Mouse (Mus musculus) thymus, postnatal 10 days (tissue): ENCODE measurements at regions not wholly inside any gene's neighbourhood (a gene's known extent, or its start where the extent isn't known, plus 50 kb on each side); places are given as distances from the start of the nearest gene placed in this dataset.
A peak's percentile ranks its signal among the peaks of the same experiment; 100 is the strongest.

Experiments
- DNase-seq, 2 experiments: peaks; one replicate each; pipeline ENCODE4 v3.0.0; 2021; ENCODE audit warnings: low spot score in 2 of 2

- DNase-seq, result no peak
Measured at GRCm38 (mm10) chr4:105282681-105283462, 125.7 kb downstream of the Plpp3 start.

GRCm38 (mm10) chr4:105285431-105286013, 128.4 kb downstream of the Plpp3 start:
- DNase-seq, result no peak

- DNase-seq, result no peak
Measured at GRCm38 (mm10) chr4:105286299-105286698, 129.2 kb downstream of the Plpp3 start.

DNA sequence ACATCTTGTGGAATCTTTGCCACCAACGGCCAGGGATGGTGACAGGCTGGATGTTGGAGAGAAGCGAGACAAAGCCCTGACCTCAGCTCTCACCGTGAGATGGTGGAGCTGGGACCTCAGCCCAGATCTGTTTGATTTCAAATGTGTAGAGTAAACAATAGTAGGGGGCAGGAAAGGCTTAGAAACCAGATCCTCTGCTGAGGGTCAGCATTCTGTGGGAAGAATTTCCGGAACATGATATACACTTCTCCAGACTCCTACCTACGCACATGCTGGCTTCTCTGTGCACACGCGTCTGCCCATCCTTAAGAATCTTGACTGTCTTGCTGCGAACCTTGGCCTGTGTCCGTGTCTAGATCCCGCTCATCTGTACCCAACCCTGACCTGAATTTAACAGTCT, 129.7 kb downstream of the Plpp3 start:
- no peak for DNase-seq

- no peak for DNase-seq
Measured at GRCm38 (mm10) chr4:105287419-105287818, 130.3 kb downstream of the Plpp3 start.

DNA sequence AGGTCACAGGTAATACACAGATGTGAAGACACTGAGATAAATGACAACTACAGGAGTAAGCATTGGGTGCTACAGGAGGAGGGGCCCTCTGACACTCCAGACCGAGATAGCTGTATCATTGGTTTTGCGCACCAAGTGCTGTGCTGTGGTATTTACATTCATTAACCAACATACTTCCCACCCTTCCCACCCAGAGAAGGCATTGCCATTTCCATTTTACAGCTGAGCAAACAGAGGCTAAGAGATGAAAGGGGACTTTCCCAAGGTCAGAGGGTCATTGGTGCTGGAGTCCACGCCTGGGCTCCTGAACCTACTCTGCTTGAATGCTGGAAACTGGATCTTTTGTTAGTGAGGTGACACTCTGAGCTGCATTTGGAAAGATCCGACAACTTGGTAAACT, 132.5 kb downstream of the Plpp3 start:
- no peak for DNase-seq

DNA sequence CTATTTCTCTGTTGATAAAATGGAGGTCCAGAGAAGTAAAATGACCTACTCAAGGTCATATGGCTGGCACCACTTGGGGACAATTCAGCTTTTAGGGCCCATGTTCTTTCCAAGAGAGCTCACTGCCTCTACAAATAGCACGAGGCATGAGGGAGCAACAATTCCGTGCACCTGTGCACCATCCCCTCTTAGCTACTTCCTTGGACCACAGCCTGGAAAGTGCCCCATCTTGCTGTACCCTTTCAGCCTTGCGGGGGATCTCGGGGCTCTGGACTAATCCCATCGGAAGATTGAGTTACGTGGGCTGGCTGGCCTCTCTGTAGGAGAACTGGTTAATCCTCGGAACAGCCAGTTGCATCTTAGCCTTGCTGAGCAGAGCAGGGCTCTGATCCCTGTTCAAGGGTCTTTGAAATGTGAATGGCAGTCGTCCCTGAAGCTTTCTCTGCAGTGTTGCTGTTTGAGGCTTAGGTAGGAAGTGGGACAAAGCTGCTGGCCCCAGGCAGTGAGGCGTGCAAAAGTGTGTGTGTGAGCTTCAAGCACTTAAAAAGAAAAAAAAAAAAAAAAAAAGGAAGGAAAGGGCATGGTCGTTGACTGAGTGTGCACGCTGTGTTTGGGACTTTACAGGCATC, 133.8 kb downstream of the Plpp3 start:
- DNase-seq, result no peak

- DNase-seq, result no peak
Measured at GRCm38 (mm10) chr4:105291503-105291902, 134.4 kb downstream of the Plpp3 start.

DNA sequence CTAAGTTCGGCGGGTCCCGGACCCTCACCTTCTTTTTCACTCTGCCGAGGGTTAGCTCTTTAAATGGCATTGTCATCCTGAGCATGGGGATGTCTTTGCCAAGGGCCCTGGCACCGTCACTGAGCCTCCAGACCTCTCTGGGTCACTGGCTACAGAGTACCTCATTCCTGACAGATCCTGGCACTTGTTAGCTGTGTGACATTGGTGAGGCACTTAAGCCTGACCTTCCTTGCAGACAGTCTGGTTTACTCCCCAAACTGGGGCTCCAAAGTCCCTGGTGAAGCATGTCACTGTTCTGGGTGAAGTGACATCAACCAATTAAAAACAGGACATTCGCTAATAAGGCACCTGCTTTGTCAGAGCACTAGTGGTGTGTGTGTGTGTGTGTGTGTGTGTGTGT, 142.2 kb downstream of the Plpp3 start:
- no peak for DNase-seq

DNA sequence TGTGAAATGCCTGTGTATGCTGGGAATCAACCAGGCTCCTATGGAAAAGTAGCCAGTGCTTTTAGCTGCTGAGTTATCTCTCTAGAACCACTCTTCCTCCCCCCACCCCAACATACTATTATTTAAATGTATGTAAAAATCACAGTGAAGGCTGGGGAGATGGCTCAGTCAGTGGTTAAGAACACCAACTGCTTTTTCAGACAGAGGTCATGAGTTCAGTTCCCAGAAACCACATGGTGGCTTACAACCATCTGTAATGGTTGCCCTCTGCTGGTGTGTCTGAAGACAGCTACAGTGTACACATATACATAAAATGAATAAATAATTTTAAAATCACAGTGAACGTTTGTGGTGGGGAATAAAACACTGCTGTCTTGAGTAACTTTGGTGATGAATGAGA, 144.4 kb downstream of the Plpp3 start:
- no peak for DNase-seq

DNA sequence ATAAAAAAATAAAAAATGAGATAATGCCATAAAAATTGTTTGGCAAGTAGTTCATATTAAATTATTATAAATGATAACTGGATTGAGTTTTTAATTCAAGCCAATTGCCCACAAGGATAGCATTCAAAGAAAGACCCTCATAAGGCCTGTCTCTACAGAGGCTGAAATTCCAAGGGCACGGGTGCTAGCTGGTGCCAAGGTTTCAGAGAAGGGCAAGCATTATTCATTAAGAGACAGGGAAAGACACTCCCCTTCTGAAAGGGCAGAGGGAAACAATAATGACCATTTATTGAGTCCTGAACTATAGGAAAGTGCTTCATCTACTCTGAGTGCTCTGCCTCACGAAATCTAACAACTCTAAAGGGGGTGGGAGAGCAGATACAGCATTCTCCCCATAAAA, 147.0 kb downstream of the Plpp3 start:
- DNase-seq, result no peak

GRCm38 (mm10) chr4:105305931-105306330, 148.8 kb downstream of the Plpp3 start:
- DNase-seq, result no peak

GRCm38 (mm10) chr4:105307356-105307755, 150.2 kb downstream of the Plpp3 start:
- no peak for DNase-seq

- DNase-seq, result no peak
Measured at GRCm38 (mm10) chr4:105307905-105308304, 150.8 kb downstream of the Plpp3 start.

- DNase-seq, result no peak
Measured at GRCm38 (mm10) chr4:105308971-105309488, 151.9 kb downstream of the Plpp3 start.

DNA sequence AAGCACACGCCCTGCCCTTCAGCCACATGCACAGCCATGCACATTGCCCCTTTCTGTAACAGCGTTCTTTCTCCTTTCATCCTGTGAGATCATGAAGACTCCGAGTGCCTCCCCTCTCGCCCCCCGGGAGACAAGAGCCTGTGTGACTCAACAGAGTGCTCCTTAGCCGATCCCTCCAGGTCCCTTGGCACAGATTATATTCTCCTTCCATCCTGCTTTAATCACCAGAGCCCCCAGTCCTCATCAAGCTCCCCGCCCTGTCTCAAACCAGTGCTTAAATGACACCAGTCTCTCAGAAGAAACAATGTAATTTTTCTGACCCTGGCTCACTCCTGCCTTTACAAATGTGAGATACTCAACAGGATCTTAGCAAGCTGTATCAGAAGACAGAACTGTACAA, 155.5 kb downstream of the Plpp3 start:
- DNase-seq, result no peak

DNA sequence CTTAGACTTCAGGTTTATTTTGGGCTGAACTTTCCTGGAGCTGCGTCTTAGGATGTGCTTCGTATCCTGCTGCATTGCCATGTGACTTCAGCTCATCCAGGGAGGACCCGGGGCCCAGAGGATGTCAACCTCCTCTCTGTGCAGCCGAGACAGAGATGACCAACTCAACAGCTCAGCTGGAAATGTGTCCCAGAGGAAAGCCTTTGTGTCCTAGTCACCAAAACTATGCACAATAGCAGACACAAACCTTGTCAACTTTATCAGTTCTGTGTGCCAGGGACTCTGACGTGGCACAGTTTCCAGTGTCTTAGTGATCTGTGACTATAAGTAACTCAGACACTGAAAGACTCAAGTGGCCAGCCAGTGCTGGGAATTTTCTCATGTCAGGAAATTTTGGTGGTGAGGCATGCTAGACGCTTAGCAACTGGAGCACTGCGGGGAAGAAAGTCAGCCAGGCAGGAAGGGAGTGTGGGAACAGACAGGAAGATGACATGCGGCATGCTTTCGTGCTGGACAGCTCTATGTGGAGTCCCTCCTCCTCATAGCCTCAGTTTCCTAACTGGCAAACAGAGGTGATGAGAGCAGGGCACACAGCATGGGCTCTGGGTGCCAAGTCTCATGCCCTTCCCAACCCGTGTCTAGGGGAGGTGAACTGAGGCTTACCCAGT, 156.1 kb downstream of the Plpp3 start:
- DNase-seq, result no peak

DNA sequence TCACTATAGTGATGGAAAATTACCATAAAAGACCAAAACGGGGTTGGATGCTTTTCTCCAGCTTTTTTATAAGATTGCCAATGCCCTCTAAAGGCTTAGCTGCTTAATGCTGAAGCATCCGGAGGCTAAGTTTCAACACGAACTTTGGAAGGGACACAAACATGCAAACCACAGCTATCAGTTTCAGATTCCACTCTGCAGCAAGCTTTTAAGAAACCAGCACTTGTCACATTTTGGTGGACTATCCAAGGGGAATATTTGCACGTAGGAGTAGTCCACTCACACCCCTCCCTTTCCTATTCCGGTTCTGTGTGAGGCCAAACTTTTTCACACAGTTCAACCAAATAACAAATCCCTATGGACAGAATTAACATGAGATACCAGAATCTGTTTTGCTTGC, 157.9 kb downstream of the Plpp3 start:
- no peak for DNase-seq

DNA sequence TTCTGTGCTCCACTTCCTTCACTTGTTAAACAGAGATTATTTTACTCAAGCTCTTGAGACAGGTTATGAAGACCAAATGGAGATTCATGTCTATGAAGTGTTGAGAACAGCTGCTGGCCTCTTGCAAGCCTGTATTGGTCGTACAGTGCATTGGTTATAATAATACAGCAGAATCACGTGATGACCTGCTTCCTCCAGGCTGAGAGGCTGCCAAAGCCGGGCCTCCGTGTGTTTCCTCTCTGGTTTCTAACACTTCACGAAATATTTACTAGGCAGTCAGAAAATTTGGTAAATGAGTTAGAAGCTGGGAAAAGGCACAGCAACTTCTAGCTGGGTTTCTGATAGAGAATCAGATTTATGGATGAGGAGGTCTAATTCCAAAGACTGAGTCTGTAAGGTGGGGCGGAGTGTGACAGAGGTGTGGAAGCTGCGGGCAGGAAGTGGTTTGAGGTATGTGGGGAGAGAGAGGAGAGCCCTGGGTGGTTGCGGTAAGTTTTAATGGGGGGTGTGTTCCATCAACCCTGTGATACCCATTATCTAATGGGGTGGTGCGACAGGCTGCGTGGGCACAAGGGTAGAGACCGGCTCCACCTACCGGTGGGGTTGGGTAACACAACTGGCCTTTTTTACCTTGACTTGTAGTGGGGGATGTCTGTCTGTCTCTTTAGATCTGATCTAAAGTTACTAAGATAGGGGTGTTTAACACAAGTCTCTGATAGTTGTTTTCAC, 159.5 kb downstream of the Plpp3 start:
- DNase-seq, result peak; percentile 20 to 56

DNA sequence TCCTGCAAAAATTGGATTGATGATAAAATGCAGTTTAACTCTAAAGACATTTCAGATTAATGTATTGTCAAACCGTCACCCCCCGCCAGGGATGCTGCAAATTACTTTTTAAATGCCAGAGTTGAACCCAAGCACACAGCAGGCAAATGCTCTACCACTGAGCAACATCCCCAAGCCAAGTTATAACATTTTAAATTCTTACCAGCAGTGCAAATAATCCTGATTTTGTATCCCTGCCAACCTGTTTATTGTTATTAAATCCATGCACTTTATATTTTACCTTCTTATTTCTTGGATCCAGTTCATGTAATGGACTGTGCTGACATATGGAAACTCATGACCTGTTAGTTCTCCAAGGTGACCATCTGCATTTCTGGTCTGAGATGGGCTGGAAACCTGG, 161.3 kb downstream of the Plpp3 start:
- no peak for DNase-seq

DNA sequence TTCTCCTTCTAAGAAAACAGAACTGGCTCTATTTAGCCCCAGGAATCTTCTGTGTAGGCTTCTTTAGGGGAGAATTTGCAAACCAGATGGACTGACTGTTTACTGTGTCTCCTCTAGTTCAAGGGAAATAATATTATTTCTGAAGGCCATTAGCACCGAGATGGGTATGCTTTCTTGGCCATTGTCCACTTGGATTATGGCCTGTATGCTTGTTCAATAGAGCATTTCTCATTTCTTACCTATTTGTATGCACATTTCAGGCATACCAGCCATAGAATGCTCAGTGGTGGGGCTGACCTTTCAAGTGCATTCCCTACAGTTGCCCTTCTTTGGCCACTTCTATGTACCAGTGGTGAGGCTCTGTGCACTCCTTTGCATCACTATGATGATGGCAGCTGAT, 166.3 kb downstream of the Plpp3 start:
- DNase-seq, result no peak

DNA sequence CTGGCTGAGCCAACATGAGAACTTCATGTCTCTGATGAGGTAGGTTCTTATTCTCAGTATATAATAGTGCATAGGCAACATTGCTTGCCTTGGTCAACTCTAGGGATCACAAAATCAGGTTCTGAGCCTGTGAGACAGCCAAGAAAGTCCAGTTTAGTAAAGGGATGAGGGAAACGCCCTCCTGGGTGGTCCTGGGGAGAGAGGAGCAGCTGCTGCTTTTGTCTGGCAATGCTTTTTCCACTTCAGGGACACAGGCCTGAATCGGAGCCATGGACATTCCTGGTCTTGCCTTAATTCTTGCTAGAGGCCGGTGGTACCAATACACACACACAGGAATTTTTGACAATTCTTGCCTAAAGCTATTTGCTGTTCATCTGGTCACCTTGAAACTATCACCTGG, 169.8 kb downstream of the Plpp3 start:
- no peak for DNase-seq
